Mouse (Mus musculus) embryonic fibroblast, embryonic 13.5 days (primary cell): ENCODE measurements around the gene B4galt1.

ENCODE experiments used
- CTCF ChIP-seq: IDR thresholded peaks from 2 replicates; pipeline ENCODE4 v1.5.1; 2011; ENCODE audit warnings: mild to moderate bottlenecking, control low read depth, low read length, moderate library complexity, borderline replicate concordance; ENCODE audit not compliant: insufficient read depth
- POLR2A ChIP-seq: IDR thresholded peaks from 2 replicates; pipeline ENCODE4 v1.6.1; 2011; ENCODE audit warnings: low read depth, mild to moderate bottlenecking, control low read depth, low read length, moderate library complexity

DNA sequence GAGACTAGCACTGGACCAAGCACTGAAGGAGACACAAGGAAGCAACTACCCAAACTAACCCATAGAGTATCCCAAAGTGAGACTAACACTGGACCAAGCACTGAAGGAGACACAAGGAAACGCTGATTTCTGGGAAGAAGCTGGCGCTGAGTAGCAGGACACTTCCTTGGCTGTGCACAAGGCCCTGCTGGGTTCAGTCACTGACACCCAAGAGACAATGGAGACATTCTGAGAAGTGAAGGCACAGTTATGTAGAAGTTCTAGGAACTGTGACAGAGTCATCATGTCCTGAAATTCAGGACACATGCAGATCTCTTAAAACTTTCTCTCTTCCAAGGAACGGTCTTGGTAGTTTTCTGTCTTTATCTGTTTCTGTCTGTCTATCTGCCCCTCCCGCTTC lies 16.4 kb upstream of the B4galt1 start:
- TF ChIP-seq POLR2A, result no peak
- TF ChIP-seq CTCF, result no peak
